Mouse (Mus musculus): ENCODE results near the gene Ptprm.

GRCm38 (mm10) chr17:66981649-66982048, 372.6 kb downstream of the Ptprm start:
- TF ChIP-seq POLR2A (IDR thresholded peaks at IDR 0.05; ENCODE audit: insufficient read depth, low read depth, low read length) (no peak), CTCF (IDR thresholded peaks at IDR 0.05; ENCODE audit: insufficient read depth, low read depth, low read length) (no peak)
